Mouse (Mus musculus): ENCODE data around the gene Aqr. TPM values are rescaled to one million over a fixed set of nuclear protein-coding genes. Genes with fewer than 3 reads are reported as not detected.

Aqr gene
- polyA plus RNA-seq, 2 experiments = 47.9 to 50.2 TPM

DNA sequence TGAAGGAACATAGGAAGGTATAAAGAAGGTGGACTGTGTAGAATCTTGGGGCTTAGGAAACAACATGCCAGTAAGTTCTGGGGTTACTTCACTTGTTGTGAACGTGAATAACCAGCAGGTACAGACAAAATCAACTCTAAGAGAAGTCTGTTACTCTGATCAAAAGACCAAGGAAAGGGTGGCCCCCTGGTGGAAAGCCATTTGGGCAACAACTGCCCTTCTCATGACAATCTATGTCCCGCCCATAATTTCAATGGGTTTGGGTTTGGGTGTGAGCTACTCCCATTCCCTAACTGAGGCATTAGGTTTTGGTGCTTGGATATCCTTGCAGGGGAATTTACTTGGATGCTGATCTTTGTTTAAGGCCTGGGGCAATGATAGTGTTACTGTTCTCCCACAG lies 122.8 kb downstream of the Aqr start:
- no peak overlapping the region for H3K4me2 ChIP-seq (replicated peaks; ENCODE audit: low read depth, low read length, severe bottlenecking)
- no peaks in the 10 kb centered on the region for H3K4me1 ChIP-seq (ENCODE audit: control insufficient read depth, insufficient read depth, low read length)
- no peaks in the 10 kb centered on the region for H3K36me3 ChIP-seq (ENCODE audit: control insufficient read depth, insufficient read depth, low read length)
- no peak overlapping the region for H3K4me3 ChIP-seq (replicated peaks; ENCODE audit: low read length)
- ATAC-seq (ENCODE audit: low FRiP score, low read depth) (no peak), DNase-seq (ENCODE audit: low spot score) (no peak)
- 50% methylated on average over 2 of the region's 2 CpGs for WGBS
- H3K9ac ChIP-seq (ENCODE audit: low read depth, low read length, severe bottlenecking) = no peak overlapping the region
- no peaks in the 10 kb centered on the region for H3K27me3 ChIP-seq (ENCODE audit: control insufficient read depth, insufficient read depth, low read length)
- no peak for TF ChIP-seq POLR2A (IDR thresholded peaks at IDR 0.05; ENCODE audit: borderline replicate concordance, extremely low read depth, insufficient read depth, insufficient read length)
- H3K9me3 ChIP-seq (ENCODE audit: control insufficient read depth, low read length) = no peaks in the 10 kb centered on the region
- H3K27ac ChIP-seq (replicated peaks; ENCODE audit: low read depth, low read length) = no peak overlapping the region

DNA sequence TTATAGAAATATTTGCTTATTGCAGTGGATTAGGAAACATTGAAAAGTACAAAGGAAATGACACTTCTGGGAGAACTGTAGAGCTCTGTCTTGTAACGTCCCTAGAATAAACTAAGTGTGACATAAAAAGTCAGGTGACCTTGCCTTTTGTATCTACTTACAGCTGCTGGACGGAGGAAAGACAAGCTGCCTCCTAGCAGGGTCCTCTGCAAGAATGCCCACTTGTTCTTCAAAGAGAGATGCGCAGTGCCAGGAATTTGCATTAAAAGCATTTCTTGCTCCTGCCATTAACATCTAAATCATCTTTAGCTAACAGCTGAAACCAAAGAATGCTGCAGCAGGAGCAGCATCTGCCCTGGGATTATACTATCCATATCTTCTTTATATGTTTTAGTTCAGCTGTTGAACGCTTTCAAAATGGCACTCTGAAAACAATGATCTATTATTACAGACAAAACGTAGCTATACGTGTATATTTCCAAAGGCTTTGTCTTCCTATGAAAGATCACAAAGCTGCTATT lies 126.7 kb downstream of the Aqr start:
- Histone ChIP-seq H3K27ac (replicated peaks; ENCODE audit: low read depth, low read length) (no peak overlapping the region), H3K4me3 (replicated peaks; ENCODE audit: low read length) (no peak overlapping the region), H3K36me3 (ENCODE audit: control insufficient read depth, insufficient read depth, low read length) (no peaks in the 10 kb centered on the region), H3K9ac (ENCODE audit: low read depth, low read length, severe bottlenecking) (no peak overlapping the region), H3K27me3 (ENCODE audit: control insufficient read depth, insufficient read depth, low read length) (no peaks in the 10 kb centered on the region), H3K9me3 (ENCODE audit: control insufficient read depth, low read length) (no peaks in the 10 kb centered on the region), H3K4me1 (ENCODE audit: control insufficient read depth, insufficient read depth, low read length) (peaks cover 5% of the 10 kb centered on the region), H3K4me2 (replicated peaks; ENCODE audit: low read depth, low read length, severe bottlenecking) (no peak overlapping the region)
- WGBS = 61% methylated on average over 6 of the region's 6 CpGs
- peak; percentile 23 for DNase-seq (ENCODE audit: low spot score)
- no peak for TF ChIP-seq POLR2A (IDR thresholded peaks at IDR 0.05; ENCODE audit: borderline replicate concordance, extremely low read depth, insufficient read depth, insufficient read length)
- peak; percentile 51 for ATAC-seq (ENCODE audit: low FRiP score, low read depth)

GRCm38 (mm10) chr2:114059608-114060007 lies 127.2 kb downstream of the Aqr start:
- 80% methylated on average over 1 of the region's 1 CpGs for WGBS
- Histone ChIP-seq H3K4me1 (ENCODE audit: control insufficient read depth, insufficient read depth, low read length) (peaks cover 5% of the 10 kb centered on the region), H3K9me3 (ENCODE audit: control insufficient read depth, low read length) (no peaks in the 10 kb centered on the region)

DNA sequence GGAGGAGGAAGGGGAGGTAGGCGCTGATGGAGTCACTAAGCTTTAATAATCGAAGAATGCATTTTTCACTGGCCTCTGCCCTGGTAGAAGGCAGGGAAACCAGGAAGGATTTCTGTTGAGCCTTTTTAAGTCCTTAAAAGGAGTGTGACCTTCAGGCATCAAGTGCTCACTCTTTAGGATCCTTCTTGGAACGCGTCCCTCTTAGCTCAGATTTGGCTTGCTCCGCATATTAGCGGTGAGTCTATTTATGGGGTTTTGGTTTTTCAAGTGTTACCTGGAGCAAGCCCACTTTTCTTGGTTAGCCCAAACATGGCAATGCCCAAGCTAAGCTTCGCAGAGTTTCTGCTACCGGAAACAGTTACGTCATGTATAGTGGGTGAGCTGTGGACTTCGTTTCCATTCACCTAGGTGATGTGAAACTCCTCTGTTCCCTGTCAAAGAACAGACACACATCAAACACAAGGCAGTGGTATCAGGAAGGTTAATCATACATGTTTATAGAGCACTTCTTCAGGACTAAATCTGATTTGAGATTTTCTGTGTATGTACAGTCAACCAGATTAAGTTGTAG lies 128.5 kb downstream of the Aqr start:
- Histone ChIP-seq H3K27me3 (ENCODE audit: control insufficient read depth, insufficient read depth, low read length) (no peaks in the 10 kb centered on the region), H3K4me3 (replicated peaks; ENCODE audit: low read length) (no peak overlapping the region), H3K4me1 (ENCODE audit: control insufficient read depth, insufficient read depth, low read length) (peaks cover 5% of the 10 kb centered on the region), H3K36me3 (ENCODE audit: control insufficient read depth, insufficient read depth, low read length) (no peaks in the 10 kb centered on the region), H3K9me3 (ENCODE audit: control insufficient read depth, low read length) (no peaks in the 10 kb centered on the region), H3K27ac (replicated peaks; ENCODE audit: low read depth, low read length) (no peak overlapping the region), H3K4me2 (replicated peaks; ENCODE audit: low read depth, low read length, severe bottlenecking) (no peak overlapping the region), H3K9ac (ENCODE audit: low read depth, low read length, severe bottlenecking) (no peak overlapping the region)
- no peak for TF ChIP-seq POLR2A (IDR thresholded peaks at IDR 0.05; ENCODE audit: borderline replicate concordance, extremely low read depth, insufficient read depth, insufficient read length)
- 87% methylated on average over 10 of the region's 10 CpGs for WGBS
- no peak for DNase-seq (ENCODE audit: low spot score)
- ATAC-seq (ENCODE audit: low FRiP score, low read depth) = no peak

More at GRCm38 (mm10) chr2:114059608-114060007, 127.2 kb downstream of the Aqr start:
- no peak for ATAC-seq (ENCODE audit: low FRiP score, low read depth)
- Histone ChIP-seq H3K27me3 (ENCODE audit: control insufficient read depth, insufficient read depth, low read length) (no peaks in the 10 kb centered on the region), H3K27ac (replicated peaks; ENCODE audit: low read depth, low read length) (no peak overlapping the region), H3K9ac (ENCODE audit: low read depth, low read length, severe bottlenecking) (no peak overlapping the region), H3K4me2 (replicated peaks; ENCODE audit: low read depth, low read length, severe bottlenecking) (no peak overlapping the region), H3K4me3 (replicated peaks; ENCODE audit: low read length) (no peak overlapping the region), H3K36me3 (ENCODE audit: control insufficient read depth, insufficient read depth, low read length) (no peaks in the 10 kb centered on the region)
- no peak for DNase-seq (ENCODE audit: low spot score)
- TF ChIP-seq POLR2A (IDR thresholded peaks at IDR 0.05; ENCODE audit: borderline replicate concordance, extremely low read depth, insufficient read depth, insufficient read length) = no peak

DNA sequence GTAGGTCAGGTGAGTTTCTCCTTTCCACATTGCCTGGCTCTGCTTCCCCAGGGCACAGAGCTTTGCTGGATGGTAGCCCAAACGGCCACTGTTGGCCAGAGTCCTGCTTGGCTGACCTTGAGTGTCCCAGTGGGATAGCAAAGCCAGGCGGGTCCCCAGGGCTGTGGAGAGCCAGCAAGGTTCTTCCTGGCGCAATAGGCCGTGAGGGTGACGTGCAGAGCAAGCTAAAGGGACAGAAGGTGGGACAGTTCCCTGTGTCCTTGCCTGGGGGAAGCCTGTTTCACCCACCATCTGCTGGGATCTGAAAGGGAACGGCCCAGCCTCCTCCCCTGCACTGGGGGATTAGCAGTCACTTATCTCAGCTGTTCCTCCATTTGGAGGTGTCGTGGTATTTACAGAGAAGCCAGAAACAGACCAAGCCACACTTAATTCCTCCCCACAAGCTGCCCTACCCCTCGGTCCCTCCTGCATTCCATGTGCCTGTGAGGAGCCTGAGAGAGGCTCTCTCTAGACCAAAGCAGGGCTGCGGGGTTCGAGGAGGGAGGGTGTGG lies 129.4 kb downstream of the Aqr start:
- Histone ChIP-seq H3K36me3 (ENCODE audit: control insufficient read depth, insufficient read depth, low read length) (no peaks in the 10 kb centered on the region), H3K9ac (ENCODE audit: low read depth, low read length, severe bottlenecking) (no peak overlapping the region), H3K4me1 (ENCODE audit: control insufficient read depth, insufficient read depth, low read length) (peaks cover 5% of the 10 kb centered on the region), H3K27me3 (ENCODE audit: control insufficient read depth, insufficient read depth, low read length) (no peaks in the 10 kb centered on the region), H3K27ac (replicated peaks; ENCODE audit: low read depth, low read length) (no peak overlapping the region), H3K9me3 (ENCODE audit: control insufficient read depth, low read length) (no peaks in the 10 kb centered on the region), H3K4me2 (replicated peaks; ENCODE audit: low read depth, low read length, severe bottlenecking) (no peak overlapping the region), H3K4me3 (replicated peaks; ENCODE audit: low read length) (no peak overlapping the region)
- DNase-seq (ENCODE audit: low spot score) (peak; percentile 24), ATAC-seq (ENCODE audit: low FRiP score, low read depth) (peak; percentile 73)
- 6% methylated on average over 10 of the region's 10 CpGs for WGBS
- TF ChIP-seq POLR2A (IDR thresholded peaks at IDR 0.05; ENCODE audit: borderline replicate concordance, extremely low read depth, insufficient read depth, insufficient read length) = no peak

Measured in limb, embryonic 14.5 days (tissue).